Mouse (Mus musculus): Measurements from ENCODE around the gene Rhbg. TPM values are rescaled to one million over a fixed set of nuclear protein-coding genes. Genes with fewer than 3 reads are reported as not detected.
"Not testable (repeated sequence)": the region's sequence is repeated elsewhere in the genome, so short reads cannot be mapped to it uniquely, and the experiment has no call there.

The Rhbg gene
- polyA plus RNA-seq, 1 experiment from 2014 or later = 7.7 TPM

DNA sequence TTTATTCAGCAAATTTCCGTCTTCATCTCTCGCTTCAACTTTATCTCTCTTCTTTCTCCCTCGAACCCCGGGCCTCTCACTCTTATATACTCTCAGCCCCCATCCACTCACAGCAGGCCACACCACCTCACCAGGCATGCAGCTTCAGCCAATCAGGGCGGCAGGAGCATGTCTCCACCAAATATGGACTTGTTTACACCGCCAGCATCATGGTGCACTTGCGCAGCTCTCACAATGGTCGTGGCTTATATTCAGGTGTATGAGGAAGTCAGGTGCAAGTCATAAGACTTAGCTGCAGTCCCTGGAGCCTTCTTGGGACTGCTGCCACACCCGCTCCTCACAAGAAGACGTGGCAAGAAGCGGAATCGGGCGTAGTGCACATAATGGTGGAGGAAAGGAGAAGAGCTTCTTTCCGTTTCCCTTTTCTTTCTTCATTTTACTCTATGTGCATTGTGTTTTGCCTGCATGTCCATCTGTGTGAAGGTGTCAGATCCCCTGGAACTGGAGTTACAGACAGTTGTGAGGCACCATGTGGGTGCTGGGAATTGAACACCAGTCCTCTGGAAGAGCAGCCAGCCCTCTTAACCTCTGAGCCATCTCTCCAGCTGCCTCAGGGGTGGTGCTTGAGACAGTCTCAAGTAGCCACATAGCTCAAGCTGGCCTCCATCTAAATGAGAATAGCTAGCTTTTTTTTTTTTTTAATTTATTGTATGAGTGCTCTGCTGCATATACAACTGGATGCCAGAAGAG is 30.5 kb upstream of the Rhbg start:
- not testable (repeated sequence) for H3K9ac ChIP-seq; H3K4me3 ChIP-seq (replicated peaks); H3K36me3 ChIP-seq (replicated peaks); H3K27ac ChIP-seq (replicated peaks); H3K27me3 ChIP-seq; H3K4me2 ChIP-seq; H3K4me1 ChIP-seq (replicated peaks); H3K9me3 ChIP-seq (replicated peaks); ATAC-seq (ENCODE audit: insufficient read depth)
- 82% methylated on average over 14 of the region's 14 CpGs for WGBS (ENCODE audit: insufficient replicate concordance)

DNA sequence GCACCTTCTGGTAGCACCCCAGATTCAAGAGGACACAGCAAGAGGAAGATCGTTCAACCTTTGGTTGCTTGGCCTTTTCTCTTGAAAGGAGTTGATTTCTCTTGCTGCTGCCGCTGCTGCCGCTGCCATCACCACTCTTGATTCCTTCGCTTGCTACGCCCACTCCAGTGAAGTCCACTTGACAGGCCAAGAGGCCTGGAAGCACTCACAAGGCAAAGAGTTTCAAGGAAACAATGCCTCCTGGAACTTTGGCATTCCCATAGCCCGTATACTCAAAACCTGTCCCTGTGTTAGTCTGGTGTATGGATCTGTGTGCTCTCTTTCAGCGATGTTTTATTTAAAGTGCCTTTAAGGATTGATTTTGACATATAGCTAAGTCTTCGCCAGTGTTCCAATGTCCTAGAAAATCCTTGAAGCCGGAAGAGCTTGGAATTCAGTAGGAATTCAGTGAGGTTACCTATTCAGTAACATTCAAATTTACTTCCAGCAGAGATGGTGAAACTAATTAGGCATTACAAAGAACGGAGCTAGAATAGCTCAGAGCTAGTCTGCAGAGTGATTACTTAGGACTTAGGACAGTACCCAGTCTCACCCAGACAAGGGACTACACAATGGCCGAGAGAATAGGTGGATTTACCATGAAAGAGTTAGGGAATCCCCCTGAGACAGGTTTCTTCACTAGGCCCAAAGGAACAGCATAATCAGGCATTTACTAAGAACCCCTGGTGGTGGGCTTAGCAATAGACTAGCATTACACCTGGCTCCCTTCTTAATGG is 26.8 kb upstream of the Rhbg start:
- H3K4me3 ChIP-seq (replicated peaks); H3K36me3 ChIP-seq (replicated peaks); H3K4me1 ChIP-seq (replicated peaks); H3K9ac ChIP-seq; H3K4me2 ChIP-seq; ATAC-seq (ENCODE audit: insufficient read depth); H3K27me3 ChIP-seq; H3K9me3 ChIP-seq (replicated peaks); H3K27ac ChIP-seq (replicated peaks): not testable (repeated sequence)
- WGBS (ENCODE audit: insufficient replicate concordance) = 60% methylated on average over 11 of the region's 11 CpGs

- no peak overlapping the region for H3K9ac ChIP-seq
- no peak overlapping the region for H3K27ac ChIP-seq (replicated peaks)
- H3K4me2 ChIP-seq = no peak overlapping the region
- no peaks in the 10 kb centered on the region for H3K27me3 ChIP-seq
- H3K36me3 ChIP-seq (replicated peaks) = no peaks in the 10 kb centered on the region
- H3K9me3 ChIP-seq (replicated peaks) = no peaks in the 10 kb centered on the region
- ATAC-seq (ENCODE audit: insufficient read depth) = no peak
- H3K4me1 ChIP-seq (replicated peaks) = no peaks in the 10 kb centered on the region
- no peak overlapping the region for H3K4me3 ChIP-seq (replicated peaks)
- 58% methylated on average over 2 of the region's 2 CpGs for WGBS (ENCODE audit: insufficient replicate concordance)
Observed at GRCm38 (mm10) chr3:88280035-88280434, 25.5 kb upstream of the Rhbg start.

DNA sequence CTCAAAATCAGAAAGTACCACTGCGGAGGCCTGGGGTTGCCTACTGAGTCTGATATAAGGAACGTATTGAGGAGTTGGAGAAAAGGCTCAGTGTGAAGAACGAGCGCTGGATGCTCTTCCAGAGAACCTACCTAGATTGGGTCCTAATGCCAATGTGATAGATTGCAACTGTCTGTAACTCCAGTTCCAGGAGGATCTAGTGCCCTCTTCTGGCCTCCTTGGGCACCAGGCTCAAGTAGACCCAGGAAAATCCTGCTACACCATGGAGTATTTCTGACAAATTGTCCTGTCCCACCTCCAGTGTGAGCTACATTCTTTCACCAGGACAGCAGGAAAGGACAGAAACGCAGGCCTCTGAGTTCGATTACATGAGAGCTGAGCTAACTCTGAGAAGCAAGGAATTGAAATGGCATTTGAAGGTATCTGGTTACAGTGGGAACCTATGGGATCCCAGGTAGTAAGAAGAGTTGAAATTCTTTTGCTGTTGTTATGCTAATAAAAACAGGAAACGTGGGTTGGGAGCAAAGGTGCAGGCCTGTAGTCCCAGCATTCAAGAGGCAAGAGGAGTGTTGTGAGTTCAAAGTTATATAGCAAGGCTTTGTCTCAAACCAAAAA is 22.1 kb upstream of the Rhbg start:
- H3K9ac ChIP-seq = no peak overlapping the region
- ATAC-seq (ENCODE audit: insufficient read depth) = no peak
- no peak overlapping the region for H3K4me2 ChIP-seq
- no peak overlapping the region for H3K4me3 ChIP-seq (replicated peaks)
- H3K36me3 ChIP-seq (replicated peaks) = no peaks in the 10 kb centered on the region
- no peaks in the 10 kb centered on the region for H3K27me3 ChIP-seq
- H3K9me3 ChIP-seq (replicated peaks) = no peaks in the 10 kb centered on the region
- no peaks in the 10 kb centered on the region for H3K4me1 ChIP-seq (replicated peaks)
- WGBS (ENCODE audit: insufficient replicate concordance) = 39% methylated on average over 7 of the region's 7 CpGs
- no peak overlapping the region for H3K27ac ChIP-seq (replicated peaks)

- H3K4me2 ChIP-seq = no peak overlapping the region
- no peak overlapping the region for H3K4me3 ChIP-seq (replicated peaks)
- H3K4me1 ChIP-seq (replicated peaks) = no peaks in the 10 kb centered on the region
- H3K27ac ChIP-seq (replicated peaks) = no peak overlapping the region
- WGBS (ENCODE audit: insufficient replicate concordance) = 46% methylated on average over 2 of the region's 2 CpGs
- H3K9me3 ChIP-seq (replicated peaks) = no peaks in the 10 kb centered on the region
- H3K27me3 ChIP-seq = no peaks in the 10 kb centered on the region
- H3K9ac ChIP-seq = no peak overlapping the region
- H3K36me3 ChIP-seq (replicated peaks) = no peaks in the 10 kb centered on the region
- no peak for ATAC-seq (ENCODE audit: insufficient read depth)
Observed at GRCm38 (mm10) chr3:88276121-88276520, 21.6 kb upstream of the Rhbg start.

DNA sequence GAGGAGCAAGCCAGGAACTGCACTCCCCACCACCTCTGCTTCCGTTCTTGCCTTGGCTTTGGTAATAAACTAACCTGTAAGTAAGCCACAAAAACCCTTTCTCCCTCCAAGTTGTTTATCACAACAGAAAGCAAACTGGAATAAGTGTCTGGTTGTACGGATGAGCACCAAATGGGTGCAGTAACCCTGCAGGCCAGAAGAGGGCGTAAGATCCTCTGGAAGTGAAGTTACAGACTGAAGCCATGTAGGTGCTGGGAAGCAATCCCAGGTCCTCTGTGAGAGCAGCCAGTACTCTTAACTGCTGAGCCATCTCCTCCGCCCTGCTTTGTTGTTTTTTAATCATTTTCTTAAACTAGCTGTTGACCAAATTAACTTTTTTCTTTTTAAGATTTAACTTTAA is 19.5 kb upstream of the Rhbg start:
- H3K4me2 ChIP-seq = no peak overlapping the region
- no peaks in the 10 kb centered on the region for H3K36me3 ChIP-seq (replicated peaks)
- no peaks in the 10 kb centered on the region for H3K9me3 ChIP-seq (replicated peaks)
- no peak overlapping the region for H3K9ac ChIP-seq
- H3K4me3 ChIP-seq (replicated peaks) = no peak overlapping the region
- WGBS (ENCODE audit: insufficient replicate concordance) = 79% methylated on average over 4 of the region's 4 CpGs
- H3K27me3 ChIP-seq = no peaks in the 10 kb centered on the region
- H3K27ac ChIP-seq (replicated peaks) = no peak overlapping the region
- no peaks in the 10 kb centered on the region for H3K4me1 ChIP-seq (replicated peaks)
- ATAC-seq (ENCODE audit: insufficient read depth) = no peak

DNA sequence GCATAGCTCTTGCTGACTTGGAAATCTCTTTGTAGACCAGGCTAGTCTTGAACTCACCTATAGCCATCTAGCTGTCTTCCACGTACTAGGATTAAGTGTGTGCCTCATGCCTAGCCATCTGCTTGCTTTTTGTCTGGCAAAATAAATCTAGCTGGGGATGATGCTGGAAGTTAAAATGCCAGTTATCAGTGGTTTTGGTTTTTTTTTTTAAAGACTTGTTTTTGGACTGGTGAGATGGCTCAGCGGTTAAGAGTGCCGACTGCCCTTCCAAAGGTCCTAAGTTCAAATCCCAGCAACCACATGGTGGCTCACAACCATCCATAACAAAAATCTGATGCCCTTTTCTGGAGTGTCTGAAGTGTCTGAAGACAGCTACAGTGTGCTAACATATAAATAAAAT is 17.4 kb upstream of the Rhbg start:
- no peaks in the 10 kb centered on the region for H3K27me3 ChIP-seq
- no peaks in the 10 kb centered on the region for H3K4me1 ChIP-seq (replicated peaks)
- no peaks in the 10 kb centered on the region for H3K9me3 ChIP-seq (replicated peaks)
- ATAC-seq (ENCODE audit: insufficient read depth) = no peak
- H3K36me3 ChIP-seq (replicated peaks) = no peaks in the 10 kb centered on the region
- H3K9ac ChIP-seq = no peak overlapping the region
- WGBS (ENCODE audit: insufficient replicate concordance) = 69% methylated on average over 3 of the region's 3 CpGs
- H3K4me3 ChIP-seq (replicated peaks) = no peak overlapping the region
- H3K27ac ChIP-seq (replicated peaks) = no peak overlapping the region
- no peak overlapping the region for H3K4me2 ChIP-seq

- H3K27ac ChIP-seq (replicated peaks); H3K4me2 ChIP-seq; H3K36me3 ChIP-seq (replicated peaks); ATAC-seq (ENCODE audit: insufficient read depth); H3K9me3 ChIP-seq (replicated peaks); H3K4me1 ChIP-seq (replicated peaks); H3K4me3 ChIP-seq (replicated peaks); H3K27me3 ChIP-seq; H3K9ac ChIP-seq: not testable (repeated sequence)
- 46% methylated on average over 2 of the region's 2 CpGs for WGBS (ENCODE audit: insufficient replicate concordance)
Observed at GRCm38 (mm10) chr3:88271298-88271697, 16.8 kb upstream of the Rhbg start.

DNA sequence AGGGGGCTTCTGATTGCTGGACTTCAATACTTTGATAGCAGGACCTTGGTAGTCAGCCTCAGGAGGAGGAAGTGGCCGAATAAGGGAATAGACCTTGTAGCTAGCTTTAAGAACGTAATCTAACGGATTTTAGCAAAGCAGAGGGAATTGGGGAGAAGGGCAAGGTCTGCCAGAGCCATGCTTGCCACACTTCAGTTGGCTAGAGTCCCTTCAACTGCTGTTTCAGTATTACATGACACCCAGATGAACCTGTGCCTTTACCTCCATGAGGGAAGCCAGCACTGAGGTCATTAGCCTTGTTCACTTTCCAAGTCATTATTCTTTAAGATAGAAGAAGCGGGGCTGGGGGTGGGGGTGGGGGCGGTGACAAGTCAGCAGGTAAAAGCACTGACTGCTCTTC is 14.5 kb upstream of the Rhbg start:
- no peak overlapping the region for H3K9ac ChIP-seq
- H3K4me2 ChIP-seq = no peak overlapping the region
- 73% methylated on average over 5 of the region's 5 CpGs for WGBS (ENCODE audit: insufficient replicate concordance)
- no peaks in the 10 kb centered on the region for H3K36me3 ChIP-seq (replicated peaks)
- ATAC-seq (ENCODE audit: insufficient read depth) = no peak
- no peak overlapping the region for H3K4me3 ChIP-seq (replicated peaks)
- no peaks in the 10 kb centered on the region for H3K4me1 ChIP-seq (replicated peaks)
- no peak overlapping the region for H3K27ac ChIP-seq (replicated peaks)
- no peaks in the 10 kb centered on the region for H3K9me3 ChIP-seq (replicated peaks)
- H3K27me3 ChIP-seq = no peaks in the 10 kb centered on the region

GRCm38 (mm10) chr3:88268014-88268413 is 13.5 kb upstream of the Rhbg start:
- H3K4me2 ChIP-seq; H3K9ac ChIP-seq; ATAC-seq (ENCODE audit: insufficient read depth); H3K27ac ChIP-seq (replicated peaks); H3K36me3 ChIP-seq (replicated peaks); H3K27me3 ChIP-seq; H3K4me1 ChIP-seq (replicated peaks); H3K4me3 ChIP-seq (replicated peaks); H3K9me3 ChIP-seq (replicated peaks): not testable (repeated sequence)
- WGBS (ENCODE audit: insufficient replicate concordance) = 26% methylated on average over 6 of the region's 6 CpGs

- Histone ChIP-seq H3K9ac (no peak overlapping the region), H3K4me2 (no peak overlapping the region), H3K4me1 (replicated peaks) (no peaks in the 10 kb centered on the region), H3K36me3 (replicated peaks) (no peaks in the 10 kb centered on the region), H3K9me3 (replicated peaks) (no peaks in the 10 kb centered on the region), H3K4me3 (replicated peaks) (no peak overlapping the region), H3K27me3 (peaks cover 8% of the 10 kb centered on the region; the same call in 1 of the 2 replicates), H3K27ac (replicated peaks) (no peak overlapping the region)
- 55% methylated on average over 3 of the region's 3 CpGs for WGBS (ENCODE audit: insufficient replicate concordance)
- no peak for ATAC-seq (ENCODE audit: insufficient read depth)
Observed at GRCm38 (mm10) chr3:88262346-88262745, 7.8 kb upstream of the Rhbg start.

All from liver, embryonic 15.5 days (tissue).